Mouse (Mus musculus) frontal cortex, postnatal 14 days (tissue): ENCODE results near the gene Prmt8.

ENCODE experiments used
- DNase-seq, 2 experiments: peaks; one replicate each; pipeline ENCODE4 v3.0.0; 2022; ENCODE audit warnings: low spot score in 2 of 2

Prmt8 gene

GRCm38 (mm10) chr6:127663263-127663662, 106.0 kb downstream of the Prmt8 start:
- DNase-seq, result no peak

- peak in 1 of 2 experiments; percentile 47 for DNase-seq
Observed at GRCm38 (mm10) chr6:127661717-127662292, 107.5 kb downstream of the Prmt8 start.

DNA sequence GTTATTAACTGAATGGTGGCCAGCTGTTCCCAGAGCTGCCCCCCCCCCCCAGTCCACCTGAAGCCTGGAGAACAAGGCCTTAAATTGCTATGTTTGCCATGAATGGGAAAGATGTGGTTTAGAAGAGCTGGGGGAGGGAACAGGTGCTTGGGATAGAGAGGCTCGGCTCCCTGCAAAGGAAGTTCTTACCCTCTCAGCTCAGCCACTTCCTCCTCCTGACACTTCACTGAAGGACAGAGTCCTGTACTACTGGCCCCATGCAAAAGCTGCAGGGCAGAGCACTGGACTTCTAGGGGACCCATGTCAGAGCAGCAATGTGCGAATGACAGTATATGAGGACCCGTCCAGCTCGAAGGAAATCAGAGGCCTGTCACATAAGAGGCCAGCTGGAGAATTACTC, 109.3 kb downstream of the Prmt8 start:
- no peak for DNase-seq

DNA sequence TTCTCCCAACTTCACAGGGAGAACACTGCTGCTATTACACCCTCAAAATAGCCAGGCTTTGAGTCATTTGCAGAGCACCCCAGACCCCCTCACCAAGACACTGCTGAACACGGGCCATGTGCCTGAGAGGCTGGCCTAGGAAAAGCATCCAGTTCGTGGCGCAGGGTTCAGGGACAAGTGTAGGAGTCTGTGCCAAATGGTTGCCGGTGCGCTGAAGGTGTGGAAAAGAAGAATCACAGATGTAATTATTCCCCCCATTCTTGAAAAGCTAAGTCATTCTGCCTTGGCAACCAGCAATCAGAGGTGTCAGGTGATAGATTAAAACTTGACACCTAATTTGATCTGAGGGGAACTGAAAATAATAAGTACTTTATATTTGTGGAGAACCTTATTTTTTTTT, 109.8 kb downstream of the Prmt8 start:
- no peak for DNase-seq

DNA sequence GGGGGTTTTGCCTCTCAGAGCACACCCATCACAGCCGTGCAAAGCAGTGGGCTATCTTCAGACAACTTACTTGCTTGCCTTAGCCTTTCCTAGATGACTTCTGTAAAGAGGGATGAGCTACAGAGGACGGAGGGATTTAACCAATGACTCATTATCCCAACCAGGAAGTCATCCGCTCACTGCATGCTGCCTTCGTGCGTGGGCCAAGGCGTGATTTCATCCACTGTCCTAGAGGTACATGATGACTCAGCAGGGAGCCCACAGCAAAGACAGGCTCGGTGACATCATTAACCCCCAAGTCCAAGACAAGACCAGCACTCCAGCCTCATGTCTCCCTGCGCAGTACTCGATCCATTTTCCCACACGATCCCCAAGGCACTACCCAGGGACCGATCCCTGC, 112.1 kb downstream of the Prmt8 start:
- no peak for DNase-seq

GRCm38 (mm10) chr6:127655988-127656387, 113.3 kb downstream of the Prmt8 start:
- no peak for DNase-seq

GRCm38 (mm10) chr6:127641077-127641801, 128.0 kb downstream of the Prmt8 start:
- no peak for DNase-seq
